Mouse (Mus musculus) right cerebral cortex, postnatal 14 days (tissue): ENCODE measurements around the gene Raet1e.
"Not testable (repeated sequence)": the region's sequence is repeated elsewhere in the genome, so short reads cannot be mapped to it uniquely, and the experiment has no call there.

Experiments
- DNase-seq: peaks from one replicate; pipeline ENCODE4 v3.0.0; 2022

The Raet1e gene

DNA sequence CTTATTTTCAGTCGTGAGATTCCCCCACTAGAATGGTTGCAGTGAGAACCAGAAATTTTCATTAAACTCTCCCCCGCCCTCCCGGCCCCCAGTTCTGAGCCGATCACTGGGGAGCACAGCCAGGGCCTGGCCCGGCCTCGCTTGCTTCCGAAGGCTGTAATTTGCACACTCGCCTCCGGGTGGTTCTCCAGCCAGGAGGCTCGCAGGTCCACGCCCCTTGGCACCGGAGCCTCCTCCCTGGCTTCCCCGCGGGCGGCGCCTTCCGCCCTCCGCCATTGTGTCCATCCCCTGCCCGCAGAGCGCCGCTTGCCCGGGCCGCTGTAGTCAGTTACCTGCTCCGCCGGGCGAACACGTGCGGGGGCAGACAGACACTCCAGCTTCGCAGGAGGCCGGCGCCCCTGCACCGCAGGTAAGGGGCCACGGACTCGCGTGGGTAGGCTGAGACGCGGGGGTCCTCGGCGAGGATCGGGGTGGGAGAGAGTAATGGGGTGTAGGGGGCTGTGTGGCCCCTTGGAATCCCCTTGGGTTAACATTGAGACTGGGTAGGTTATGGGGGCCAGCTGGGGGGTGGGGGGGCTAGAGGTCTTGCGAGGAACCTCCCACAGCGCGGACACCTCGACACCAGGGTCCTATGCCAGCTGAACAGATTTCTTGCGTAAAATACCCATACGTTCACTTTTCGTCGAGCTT is at the start of gene Raet1e, which contains the start of gene H60b:
Raet1e (plus strand) TSS at position 260 of the 690 bp plus-strand sequence.
H60b (plus strand) TSS at position 277 of the 690 bp plus-strand sequence.
- not testable (repeated sequence) for DNase-seq

DNA sequence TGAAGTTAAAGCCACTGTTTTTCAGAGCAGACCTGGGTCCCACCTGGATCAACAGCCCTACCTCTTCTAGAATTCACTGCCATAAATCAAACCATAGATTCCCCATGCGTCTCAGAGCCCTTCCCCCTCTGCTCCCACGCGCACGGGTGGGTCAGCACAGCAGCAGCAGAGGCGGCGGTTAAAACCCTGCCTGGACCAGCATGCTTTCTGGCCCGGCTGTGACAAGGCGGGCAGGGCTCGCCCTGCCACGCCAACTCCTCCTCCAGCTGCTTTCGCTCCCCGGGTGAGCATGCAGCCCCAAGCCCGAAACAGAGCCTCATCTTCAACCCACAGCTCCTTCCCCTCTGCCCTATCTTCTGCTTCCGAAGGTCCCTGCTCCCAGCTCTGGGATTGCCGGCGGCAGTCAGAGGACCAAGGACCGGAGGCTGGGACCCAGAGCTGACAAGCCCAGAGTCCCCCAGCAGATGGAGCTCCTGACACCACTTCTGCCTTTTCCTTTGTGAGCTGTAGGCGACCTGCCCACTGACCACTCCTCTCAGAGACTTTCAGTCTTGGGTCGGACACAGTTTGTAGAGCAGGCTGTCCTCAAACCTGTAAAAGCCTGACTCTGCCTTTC is 17.6 kb upstream of the Raet1e start:
- DNase-seq, result peak; percentile 58

DNA sequence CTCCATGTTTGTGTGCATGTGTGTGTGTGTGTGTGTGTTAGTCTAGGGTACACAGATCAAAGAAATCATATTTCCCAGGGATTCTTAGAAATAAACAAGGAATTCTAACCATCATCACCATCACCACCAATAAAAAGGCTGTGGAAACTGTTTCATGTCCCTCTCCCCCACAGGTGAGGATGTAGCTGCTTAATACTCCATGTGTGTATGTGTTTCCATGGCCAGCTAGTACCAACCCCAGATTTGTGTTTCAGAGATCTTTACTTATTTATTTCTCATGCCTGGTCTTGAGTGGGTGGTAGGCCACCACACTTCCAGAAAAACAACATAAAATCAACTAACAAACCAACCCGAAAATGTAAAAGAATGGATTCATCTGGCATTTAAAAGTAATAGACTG is 16.2 kb upstream of the Raet1e start:
- not testable (repeated sequence) for DNase-seq

DNA sequence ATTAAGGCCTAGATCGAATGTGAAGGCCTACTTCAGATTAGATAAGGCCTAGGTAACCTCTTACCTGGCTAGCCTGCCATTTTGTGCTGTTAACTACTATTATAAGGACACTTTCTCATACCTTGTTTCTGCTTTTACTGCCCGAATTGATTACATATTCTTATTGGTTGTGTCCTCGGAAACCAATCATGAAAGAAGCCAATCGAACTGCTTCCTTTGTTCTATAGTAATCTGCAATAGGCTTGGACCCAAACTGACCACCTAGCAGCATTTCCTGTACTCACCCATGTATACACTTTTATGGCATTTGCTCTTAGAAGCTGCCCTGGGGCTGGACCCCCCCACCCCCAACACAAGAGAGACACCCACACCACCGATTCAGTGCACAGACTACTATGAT is 15.4 kb upstream of the Raet1e start:
- no peak for DNase-seq

DNA sequence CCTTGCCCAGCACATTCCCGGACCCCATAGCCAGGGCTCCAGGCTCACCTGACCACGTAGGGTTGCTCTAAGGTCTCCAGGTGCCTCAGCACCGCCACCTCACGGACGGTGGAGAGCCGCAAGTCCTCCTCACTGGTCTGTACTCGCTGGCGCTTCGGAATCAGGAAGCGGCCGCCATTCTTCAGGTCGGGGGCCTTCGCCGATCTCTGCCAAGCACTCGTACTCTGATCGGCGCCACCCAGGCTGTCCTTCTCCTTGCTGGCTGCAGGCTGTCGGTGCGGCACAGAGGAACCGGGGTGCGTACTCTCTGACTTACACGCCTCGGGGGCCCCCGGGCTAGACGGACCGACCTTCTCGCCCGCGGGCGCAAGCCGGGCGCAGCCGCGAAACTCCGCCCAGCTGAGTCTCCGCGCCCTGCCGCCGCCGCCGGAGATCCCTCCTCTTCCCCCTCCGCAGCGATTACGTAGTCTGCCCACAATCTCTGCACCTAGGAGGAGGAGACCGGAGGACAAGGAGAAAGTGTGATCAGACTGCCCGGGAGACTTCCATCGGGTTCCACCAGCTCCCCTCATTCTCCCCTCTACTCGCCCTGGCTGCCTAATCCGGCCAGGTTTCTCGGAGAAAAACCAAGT is 9.8 kb upstream of the Raet1e start:
- DNase-seq, result no peak

DNA sequence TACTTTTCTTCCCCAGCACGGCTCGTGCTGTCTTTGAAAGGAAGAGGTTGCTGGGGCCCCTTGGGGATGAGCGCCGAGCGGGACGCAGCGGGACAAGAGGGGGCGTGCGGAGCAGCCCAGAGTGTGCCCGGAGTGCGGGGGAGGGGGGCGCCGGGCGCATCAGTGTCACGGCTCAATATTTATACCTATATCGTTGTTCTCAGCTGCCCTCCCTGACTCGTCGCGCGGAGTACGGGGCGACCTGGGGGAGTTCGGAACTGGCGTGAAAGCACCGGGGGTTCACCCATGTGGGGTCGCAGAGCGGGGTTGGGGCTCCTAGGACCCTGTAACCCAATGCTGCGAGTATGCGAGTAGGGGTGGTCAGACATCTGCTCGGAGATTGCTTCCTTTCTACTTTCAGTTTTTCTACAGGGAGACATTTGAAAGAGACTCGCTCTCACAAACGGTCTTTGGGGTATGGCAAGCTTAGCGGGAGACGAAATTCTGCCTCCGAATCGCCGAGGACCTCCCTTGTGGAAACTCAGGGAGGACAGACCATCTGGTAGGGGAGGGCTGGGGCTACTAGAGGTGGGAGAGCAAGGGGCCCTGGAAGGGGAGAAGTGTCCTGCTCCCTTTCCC is 9.2 kb upstream of the Raet1e start, which contains the start of gene E030030I06Rik:
E030030I06Rik (minus strand) TSS at position 198 of the 618 bp plus-strand sequence.
- DNase-seq, result no peak

DNA sequence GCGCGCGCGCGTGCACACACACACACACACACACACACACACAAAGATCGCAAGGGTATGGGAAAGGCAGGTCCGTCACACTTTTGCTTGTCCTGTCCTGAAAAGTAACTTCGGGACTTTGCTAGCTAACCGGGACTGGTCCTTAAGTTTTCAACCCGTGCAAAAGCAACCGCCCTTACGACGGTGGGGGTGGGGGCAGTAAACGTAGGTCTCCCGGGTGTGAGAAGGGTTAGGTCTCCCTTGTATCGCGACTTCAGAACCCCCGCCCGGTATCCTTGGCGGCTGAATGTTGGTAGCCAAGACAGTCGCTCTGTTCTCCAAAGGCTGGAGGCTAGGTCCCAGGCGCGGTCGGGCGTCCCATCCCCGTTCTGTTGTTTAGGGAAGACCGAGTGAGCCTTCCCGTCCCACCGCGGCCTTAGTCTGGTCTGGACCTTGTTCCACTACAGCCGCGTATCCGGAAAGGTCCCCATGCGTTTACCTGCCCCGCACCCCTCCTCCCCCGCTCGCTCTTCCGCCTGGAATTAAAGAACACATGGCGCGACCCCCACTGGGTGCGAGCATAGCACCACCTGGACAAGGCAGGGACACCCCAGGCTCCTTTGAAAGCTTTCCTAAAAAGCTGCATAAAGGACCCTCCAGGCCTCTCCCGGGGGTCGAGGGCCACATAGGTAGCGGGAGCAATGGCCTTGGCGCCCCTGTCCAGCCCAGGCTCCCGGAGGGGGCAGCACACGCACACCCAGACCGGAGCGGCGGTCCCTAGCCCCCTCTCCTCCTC is 8.5 kb upstream of the Raet1e start:
- DNase-seq, result no peak

DNA sequence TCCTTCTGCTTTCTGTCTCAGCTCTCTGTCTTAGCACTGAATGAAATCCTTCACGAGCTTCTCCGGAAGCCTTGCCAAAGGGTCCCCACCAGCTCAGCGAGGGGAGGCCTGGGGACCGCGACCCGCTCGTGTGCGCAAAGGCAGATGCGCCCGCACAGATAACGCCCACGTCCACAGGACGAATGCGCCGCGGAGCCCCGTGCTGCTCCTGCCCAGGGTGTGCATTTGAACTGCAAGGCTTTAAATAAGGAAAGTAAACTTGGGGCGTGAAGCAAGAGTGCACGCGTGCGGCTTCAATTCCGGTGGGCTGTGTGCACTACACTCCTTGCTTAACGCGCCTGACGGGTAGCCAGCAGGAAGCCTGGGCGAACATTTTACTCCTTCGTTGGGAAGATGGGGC is 7.8 kb upstream of the Raet1e start:
- DNase-seq, result no peak

DNA sequence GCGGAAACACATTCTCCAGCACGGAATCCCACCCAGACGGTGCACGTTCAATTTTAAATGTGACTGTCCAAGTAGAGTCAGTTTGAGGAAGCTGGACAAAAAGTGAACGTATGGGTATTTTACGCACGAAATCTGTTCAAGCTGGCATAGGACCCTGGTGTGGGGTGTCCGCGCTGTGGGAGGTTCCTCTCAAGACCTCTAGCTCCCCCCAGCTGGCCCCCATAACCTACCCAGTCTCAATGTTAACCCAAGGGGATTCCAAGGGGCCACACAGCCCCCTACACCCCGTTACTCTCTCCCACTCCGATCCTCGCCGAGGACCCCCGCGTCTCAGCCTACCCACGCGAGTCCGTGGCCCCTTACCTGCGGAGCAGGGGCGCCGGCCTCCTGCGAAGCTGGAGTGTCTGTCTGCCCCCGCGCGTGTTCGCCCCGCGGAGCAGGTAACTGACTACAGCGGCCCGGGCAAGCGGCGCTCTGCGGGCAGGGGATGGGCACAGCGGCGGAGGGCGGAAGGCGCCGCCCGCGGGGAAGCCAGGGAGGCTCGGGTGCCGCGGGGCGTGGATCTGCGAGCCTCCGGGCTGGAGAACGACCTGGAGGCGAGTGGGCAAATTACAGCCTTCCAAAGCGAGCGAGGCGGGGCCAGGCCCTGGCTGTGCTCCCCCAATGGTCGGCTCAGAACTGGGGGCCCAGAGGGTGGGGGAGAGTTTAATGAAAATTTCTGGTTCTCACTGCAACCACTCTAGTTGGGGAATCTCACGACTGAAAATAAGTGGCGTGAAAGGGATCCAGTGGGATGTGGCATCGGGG is 7.1 kb upstream of the Raet1e start:
- not testable (repeated sequence) for DNase-seq

DNA sequence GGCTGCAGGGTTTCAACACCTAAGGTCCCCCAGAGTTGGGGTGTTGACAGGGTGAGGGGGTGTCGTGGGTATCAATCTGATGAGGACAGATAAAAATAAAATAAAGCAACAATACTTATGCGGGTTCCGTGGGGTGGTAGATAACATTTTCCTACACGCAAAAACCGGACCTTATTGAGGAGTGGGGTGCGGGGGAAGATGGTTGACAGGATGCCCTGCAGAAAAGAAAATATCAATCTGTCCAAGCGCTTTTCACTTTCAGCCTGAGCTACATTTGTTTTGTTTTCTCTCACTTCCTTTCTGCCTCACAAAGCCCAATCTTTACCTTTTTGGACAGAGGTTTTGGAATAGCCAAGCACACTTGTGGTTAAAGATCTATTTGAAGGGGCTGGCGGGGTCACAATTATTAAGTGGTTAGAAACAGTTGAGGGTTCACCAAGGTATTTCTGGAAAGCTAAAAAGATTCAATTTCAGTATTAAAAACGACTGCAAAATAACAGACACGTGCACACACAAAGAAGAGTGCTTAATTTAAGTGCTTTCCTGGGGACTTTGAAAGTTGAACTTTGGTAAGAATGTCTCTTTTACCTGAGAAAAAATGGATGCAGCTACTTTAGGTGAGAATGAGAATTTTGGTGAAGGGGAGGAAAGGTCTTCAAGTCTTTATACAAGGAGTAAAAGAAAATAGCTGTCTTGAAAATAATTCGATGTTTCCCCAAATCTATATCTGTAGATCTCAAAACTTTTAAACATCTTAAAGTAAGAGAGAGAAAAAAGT is 6.3 kb upstream of the Raet1e start:
- DNase-seq, result not testable (repeated sequence)

DNA sequence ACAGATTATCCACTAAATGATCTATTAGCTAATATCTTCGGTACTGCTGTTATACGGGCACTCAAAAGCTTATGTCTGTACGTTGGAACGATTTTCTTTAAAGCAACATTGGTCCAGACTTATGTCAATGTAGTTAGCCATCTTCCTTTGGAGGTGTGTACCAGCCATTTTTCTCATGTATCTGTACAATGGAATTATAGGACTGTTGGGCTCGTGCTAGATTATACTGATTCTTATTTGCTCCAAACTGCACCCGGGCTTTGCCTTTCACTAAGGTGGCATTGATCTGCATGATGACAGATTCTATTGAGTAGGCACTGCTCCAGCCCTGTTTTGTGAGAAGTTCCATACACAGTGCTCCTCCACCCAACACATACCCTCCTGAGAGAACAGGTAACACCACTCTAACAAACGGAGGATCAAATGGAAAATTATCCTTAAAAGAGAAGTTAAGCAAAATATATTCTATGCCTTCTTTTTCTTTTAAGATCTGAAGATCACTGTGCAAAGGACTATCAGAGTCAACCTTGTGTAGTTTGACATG is 5.2 kb upstream of the Raet1e start:
- not testable (repeated sequence) for DNase-seq

DNA sequence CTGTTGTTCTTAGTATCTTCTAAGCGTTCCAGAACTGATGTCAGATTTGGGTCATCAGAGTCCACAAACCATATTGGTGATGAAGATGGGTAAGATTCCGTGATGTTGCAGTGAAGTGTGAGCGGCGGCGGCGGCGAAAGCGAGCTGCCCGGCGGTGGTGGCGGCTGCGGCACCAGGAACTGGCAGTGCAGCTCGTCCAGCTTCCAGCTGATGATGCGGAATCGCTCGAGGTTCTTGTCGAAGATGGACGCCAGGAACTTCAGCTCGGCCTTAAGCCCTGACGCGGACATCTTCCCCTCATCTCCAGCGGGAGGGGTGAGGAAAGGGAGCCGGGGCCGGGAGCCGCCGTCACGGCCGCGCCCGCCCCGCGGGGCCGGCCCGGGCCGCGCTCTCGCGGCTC is 4.2 kb upstream of the Raet1e start:
- not testable (repeated sequence) for DNase-seq

DNA sequence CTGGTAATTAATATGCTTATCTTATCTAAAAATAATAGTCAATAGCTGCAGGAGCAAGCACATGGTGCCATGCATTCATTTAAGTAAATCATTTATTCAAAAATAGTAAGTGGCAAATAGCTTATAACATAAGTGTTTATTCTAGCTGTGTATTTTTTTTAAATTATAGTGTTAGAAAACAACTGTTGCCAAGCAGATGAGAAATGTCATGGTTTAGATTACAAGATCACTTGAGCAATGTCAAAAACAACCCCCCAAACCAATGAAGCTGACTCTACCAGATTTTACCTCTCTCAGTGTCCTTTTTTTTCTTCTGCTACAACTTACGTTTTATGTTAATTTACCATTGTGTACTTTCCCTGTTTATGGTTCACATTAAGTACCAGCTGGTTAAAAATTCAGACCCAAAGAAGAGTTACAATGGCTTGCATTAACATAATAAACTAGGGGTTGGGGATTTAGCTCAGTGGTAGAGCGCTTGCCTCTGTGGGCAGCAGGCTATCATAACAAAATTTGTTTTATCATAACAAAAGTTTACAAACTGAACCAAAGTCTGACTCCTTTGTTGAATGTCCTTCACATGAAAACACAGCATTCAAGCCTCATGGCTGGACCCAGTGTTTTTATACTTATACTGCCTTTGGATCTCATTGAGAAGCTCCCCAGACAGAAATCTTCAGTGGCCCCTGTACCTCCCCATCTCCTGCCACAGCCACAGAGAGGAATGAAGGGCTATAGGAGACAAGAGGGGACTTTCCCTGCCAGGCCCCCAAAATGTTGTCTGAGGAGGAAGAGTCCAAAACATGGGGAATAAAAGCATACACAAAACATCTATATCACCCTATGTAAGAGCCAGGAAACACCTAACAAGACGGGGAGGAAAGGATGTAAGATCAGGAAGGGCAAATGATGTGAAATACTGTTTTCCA is 3.2 kb upstream of the Raet1e start:
- no peak for DNase-seq

DNA sequence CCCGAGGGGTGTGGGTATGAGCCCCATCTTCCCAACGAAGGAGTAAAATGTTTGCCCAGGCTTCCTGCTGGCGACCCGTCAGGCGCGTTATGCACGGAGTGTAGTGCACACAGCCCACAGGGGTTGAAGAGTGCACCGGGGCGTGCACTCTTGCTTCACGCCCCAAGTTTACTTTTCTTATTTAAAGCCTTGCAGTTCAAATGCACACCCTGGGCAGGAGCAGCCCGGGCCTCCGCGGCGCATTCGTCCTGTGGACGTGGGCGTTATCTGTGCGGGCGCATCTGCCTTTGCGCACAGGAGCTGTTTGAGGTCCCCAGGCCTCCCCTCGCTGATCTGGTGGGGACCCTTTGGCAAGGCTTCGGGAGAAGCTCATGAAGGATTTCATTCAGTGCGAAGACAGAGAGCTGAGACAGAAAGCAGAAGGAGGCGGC is 777 bp downstream of the Raet1e start:
- DNase-seq, result no peak

DNA sequence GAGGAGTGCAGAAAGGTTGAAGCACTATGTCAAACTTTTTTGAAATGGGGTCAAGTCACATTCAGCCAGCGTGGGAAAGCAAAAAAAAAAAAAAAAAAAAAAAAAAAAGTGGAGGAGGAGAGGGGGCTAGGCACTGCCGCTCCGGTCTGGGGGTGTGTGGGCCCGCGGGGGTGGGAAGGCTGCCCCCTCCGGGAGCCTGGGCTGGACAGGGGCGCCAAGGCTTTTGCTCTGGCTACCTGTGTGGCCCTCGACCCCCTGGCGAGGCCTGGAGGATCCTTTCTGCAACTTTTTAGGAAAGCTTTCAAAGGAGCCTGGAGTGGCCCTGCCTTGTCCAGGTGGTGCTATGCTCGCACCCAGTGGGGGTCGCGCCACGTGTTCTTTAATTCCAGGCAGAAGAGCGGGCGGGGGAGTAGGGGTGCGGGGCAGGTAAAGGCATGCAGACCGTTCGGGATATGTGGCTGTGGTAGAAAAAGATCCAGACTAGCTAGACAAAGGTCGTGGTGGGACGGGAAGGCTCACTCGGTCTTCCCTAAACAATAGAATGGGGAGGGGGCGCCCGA is 1.3 kb downstream of the Raet1e start:
- no peak for DNase-seq

DNA sequence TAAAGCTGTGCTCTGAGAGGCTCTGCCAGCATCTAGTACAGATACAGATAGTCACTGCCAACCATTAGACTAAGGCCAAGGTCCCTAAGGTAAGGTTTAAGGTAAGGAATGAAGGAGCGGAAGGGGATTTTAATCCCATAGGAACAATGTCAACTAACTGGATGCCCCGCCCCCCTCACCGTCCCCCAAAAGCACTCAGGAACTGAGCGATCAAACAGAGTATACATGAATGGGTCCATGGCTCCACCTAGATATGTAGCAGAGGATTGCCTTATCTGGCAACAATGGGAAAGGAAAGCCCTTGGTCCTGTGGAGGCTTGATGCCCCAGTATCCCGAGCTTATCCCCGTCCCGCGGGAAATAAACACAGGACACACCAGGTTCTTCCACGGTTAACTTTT is 4.9 kb downstream of the Raet1e start:
- DNase-seq, result not testable (repeated sequence)

DNA sequence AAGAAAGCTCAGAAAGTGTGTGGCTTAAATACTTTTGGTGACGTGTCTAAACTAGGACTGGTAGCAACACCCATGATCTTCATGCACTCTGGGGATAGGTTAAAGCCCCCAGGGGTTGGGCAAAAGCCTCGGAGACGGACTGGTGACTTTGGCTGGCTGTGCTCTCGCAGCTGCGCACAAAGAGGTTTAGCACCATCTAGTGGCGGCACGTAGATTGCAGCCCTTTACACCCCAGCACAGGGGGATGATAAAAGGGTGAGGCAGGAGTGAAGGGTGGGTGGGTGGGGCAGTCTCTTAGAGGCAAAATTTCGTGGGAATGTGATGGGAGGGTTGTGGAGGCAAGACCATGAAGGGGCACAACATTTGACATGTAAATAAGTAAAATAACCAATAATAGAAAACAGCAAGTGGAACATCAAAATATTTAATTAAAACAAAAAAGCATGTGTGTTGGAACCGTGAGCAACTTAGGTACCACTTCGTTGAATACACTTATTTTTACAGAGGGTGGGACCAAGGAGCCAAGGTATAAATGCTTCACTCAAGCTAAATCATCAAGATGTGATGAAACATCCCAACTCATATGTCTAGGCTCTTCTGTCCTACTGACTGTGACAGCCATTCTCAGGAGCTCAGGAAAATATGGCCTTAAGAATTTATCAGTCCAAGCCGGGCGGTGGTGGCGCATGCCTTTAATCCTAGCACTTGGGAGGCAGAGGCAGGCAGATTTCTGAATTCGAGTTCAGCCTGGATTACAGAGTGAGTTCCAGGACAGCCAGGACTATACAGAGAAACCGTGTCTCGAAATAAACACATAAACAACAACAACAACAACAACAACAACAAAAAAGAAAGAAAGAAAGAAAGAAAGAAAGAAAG is 5.6 kb downstream of the Raet1e start:
- peak; percentile 79 for DNase-seq
